Mouse (Mus musculus): ENCODE results near the gene Dennd5a.

- TF ChIP-seq CTCF (IDR thresholded peaks at IDR 0.05 in 2 of 3, conservative IDR thresholded peaks at IDR 0.05 in 1 of 3; ENCODE audit: control insufficient read depth in 1 of 3, insufficient read depth in 1 of 3, low read depth in 2 of 3, low read length in 3 of 3, poor library complexity in 1 of 3, severe bottlenecking in 1 of 3) (no peak), RAD21 (IDR thresholded peaks at IDR 0.05; ENCODE audit: low read depth, low read length) (no peak), POLR2A (IDR thresholded peaks at IDR 0.05; ENCODE audit: control insufficient read depth in 1 of 2, insufficient read depth in 1 of 2, low read depth in 1 of 2, low read length in 2 of 2, poor library complexity in 1 of 2) (no peak), USF1 (IDR thresholded peaks at IDR 0.05; ENCODE audit: low read depth, low read length) (no peak), UBTF (IDR thresholded peaks at IDR 0.05; ENCODE audit: borderline replicate concordance, insufficient read depth, low read depth, low read length) (no peak), ZC3H11A (IDR thresholded peaks at IDR 0.05; ENCODE audit: low read depth, low read length) (no peak), NRF1 (IDR thresholded peaks at IDR 0.05; ENCODE audit: insufficient read depth, low read depth, low read length, poor library complexity, severe bottlenecking) (no peak), GATA1 (IDR thresholded peaks at IDR 0.05; ENCODE audit: low read depth, low read length) (no peak), E2F4 (IDR thresholded peaks at IDR 0.05; ENCODE audit: borderline replicate concordance, low read depth, low read length) (no peak), MEF2A (IDR thresholded peaks at IDR 0.05; ENCODE audit: extremely low read depth, insufficient replicate concordance, low read depth, low read length, poor library complexity, severe bottlenecking) (no peak), GABPA (IDR thresholded peaks at IDR 0.05; ENCODE audit: low read depth, low read length) (no peak), EP300 (IDR thresholded peaks at IDR 0.05; ENCODE audit: low read depth in 1 of 2, low read length in 2 of 2) (peak; percentile 45 to 48; a peak in 2 of 4 replicates), ETS1 (IDR thresholded peaks at IDR 0.05; ENCODE audit: low read depth, low read length) (peak; percentile 52; the same call in 1 of the 2 replicates), NELFE (IDR thresholded peaks at IDR 0.05; ENCODE audit: low read depth, low read length) (no peak)
Measured at GRCm38 (mm10) chr7:110006471-110007195, 46.4 kb upstream of the Dennd5a start.
